Mouse (Mus musculus) urinary bladder, postnatal 36 days (tissue): Measurements from ENCODE around the gene Fbxo47.
A peak's percentile ranks its signal among the peaks of the same experiment; 100 is the strongest.

ENCODE experiments used
- DNase-seq, 2 experiments: peaks; one replicate each; pipeline ENCODE4 v3.0.0; 2022; ENCODE audit warnings: low spot score in 2 of 2, mixed read lengths in 1 of 2

Fbxo47 gene

GRCm38 (mm10) chr11:97883918-97884600 is at the start of gene Fbxo47:
Gene Fbxo47, minus strand, starts transcription at chr11:97884154.
- peak; percentile 94 to 96 for DNase-seq

- DNase-seq: no peak
These were observed 49.6 kb upstream of the Fbxo47 start for GRCm38 (mm10) chr11:97933553-97933952.

- DNase-seq: no peak
These were observed 45.0 kb upstream of the Fbxo47 start for GRCm38 (mm10) chr11:97928905-97929304.

GRCm38 (mm10) chr11:97924217-97924616 is 40.3 kb upstream of the Fbxo47 start:
- no peak for DNase-seq

GRCm38 (mm10) chr11:97923639-97924038 is 39.7 kb upstream of the Fbxo47 start:
- DNase-seq: no peak

- no peak for DNase-seq
These were observed 32.1 kb upstream of the Fbxo47 start for GRCm38 (mm10) chr11:97915974-97916503.

GRCm38 (mm10) chr11:97915471-97915870 is 31.5 kb upstream of the Fbxo47 start:
- no peak for DNase-seq

GRCm38 (mm10) chr11:97913111-97913510 is 29.2 kb upstream of the Fbxo47 start:
- no peak for DNase-seq

- DNase-seq: no peak
These were observed 24.8 kb upstream of the Fbxo47 start for GRCm38 (mm10) chr11:97908634-97909348.

- no peak for DNase-seq
These were observed 24.0 kb upstream of the Fbxo47 start for GRCm38 (mm10) chr11:97907935-97908334.

GRCm38 (mm10) chr11:97906905-97907304 is 23.0 kb upstream of the Fbxo47 start:
- no peak for DNase-seq

GRCm38 (mm10) chr11:97905941-97906340 is 22.0 kb upstream of the Fbxo47 start:
- no peak for DNase-seq

GRCm38 (mm10) chr11:97905540-97905939 is 21.6 kb upstream of the Fbxo47 start:
- no peak for DNase-seq

GRCm38 (mm10) chr11:97904801-97905200 is 20.8 kb upstream of the Fbxo47 start:
- no peak for DNase-seq

GRCm38 (mm10) chr11:97901806-97902205 is 17.9 kb upstream of the Fbxo47 start:
- DNase-seq: no peak

- DNase-seq: peak; percentile 86 to 87
These were observed 15.9 kb upstream of the Fbxo47 start for GRCm38 (mm10) chr11:97899822-97900221.

GRCm38 (mm10) chr11:97897568-97898185 is 13.7 kb upstream of the Fbxo47 start:
- no peak for DNase-seq

GRCm38 (mm10) chr11:97896655-97897054 is 12.7 kb upstream of the Fbxo47 start:
- DNase-seq: no peak

- DNase-seq: no peak
These were observed 7.9 kb upstream of the Fbxo47 start for GRCm38 (mm10) chr11:97891821-97892220.

GRCm38 (mm10) chr11:97885296-97885915 is 1.5 kb upstream of the Fbxo47 start:
- no peak for DNase-seq

GRCm38 (mm10) chr11:97884601-97885185 is 739 bp upstream of the Fbxo47 start:
- DNase-seq: no peak

- peak; percentile 39 to 60 for DNase-seq
These were observed 424 bp downstream of the Fbxo47 start for GRCm38 (mm10) chr11:97883542-97883917.
